Mouse (Mus musculus) E14TG2a.4 (cell line): ENCODE results near the gene Prrc2b.

Experiments
- H3K27me3 ChIP-seq: 2 replicates; pipeline ENCODE4 v1.6.1; 2014; ENCODE audit warnings: low read length, control low read depth; ENCODE audit not compliant: insufficient read depth
- H3K36me3 ChIP-seq: 2 replicates; pipeline ENCODE4 v1.6.1; 2014; ENCODE audit warnings: low read length, control low read depth; ENCODE audit not compliant: insufficient read depth
- H3K4me1 ChIP-seq: replicated peaks from 2 replicates; pipeline ENCODE4 v1.6.1; 2014; ENCODE audit warnings: low read depth, low read length, control low read depth
- H3K4me3 ChIP-seq: replicated peaks from 2 replicates; pipeline ENCODE4 v1.5.1; 2014; ENCODE audit warnings: mild to moderate bottlenecking, low read length
- H3K9me3 ChIP-seq: 2 replicates; pipeline ENCODE4 v1.6.1; 2014; ENCODE audit warnings: low read length, control low read depth
- CTCF ChIP-seq: conservative IDR thresholded peaks from 2 replicates; pipeline ENCODE4 v1.5.1; 2014; ENCODE audit warnings: low read length
- NANOG ChIP-seq: IDR thresholded peaks from 2 replicates; pipeline ENCODE4 v1.6.1; 2014; ENCODE audit warnings: borderline replicate concordance, low read length, mixed read lengths
- POU5F1 ChIP-seq: IDR thresholded peaks from 2 replicates; pipeline ENCODE4 v1.6.1; 2014; ENCODE audit warnings: low read length, borderline replicate concordance

The Prrc2b gene

DNA sequence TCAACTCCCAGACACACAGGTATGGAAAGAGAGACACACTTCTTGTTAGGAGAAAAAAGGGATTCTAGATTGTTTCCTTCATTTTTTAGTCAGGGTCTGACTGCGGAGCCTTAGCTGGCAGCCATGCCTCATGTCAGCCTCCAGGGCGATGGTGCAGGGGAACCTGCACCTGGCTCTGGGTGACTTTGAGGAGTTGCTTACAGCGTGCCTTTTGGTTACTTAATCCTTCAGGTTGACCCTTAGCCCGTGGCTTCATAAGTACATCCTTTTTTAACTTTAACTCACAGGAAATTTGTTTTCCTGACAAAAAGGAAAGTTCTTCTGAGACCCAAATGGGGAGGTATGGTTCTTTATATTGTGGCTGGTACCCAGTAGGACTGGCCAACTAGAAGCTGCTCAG is 92.1 kb downstream of the Prrc2b start:
- Histone ChIP-seq H3K4me1 (peaks cover 28% of the 10 kb centered on the region), H3K36me3 (peaks cover 95% of the 10 kb centered on the region), H3K27me3 (no peaks in the 10 kb centered on the region), H3K9me3 (no peaks in the 10 kb centered on the region), H3K4me3 (no peak overlapping the region)
- TF ChIP-seq CTCF: no peak
- no peak for TF ChIP-seq NANOG
- no peak for TF ChIP-seq POU5F1

DNA sequence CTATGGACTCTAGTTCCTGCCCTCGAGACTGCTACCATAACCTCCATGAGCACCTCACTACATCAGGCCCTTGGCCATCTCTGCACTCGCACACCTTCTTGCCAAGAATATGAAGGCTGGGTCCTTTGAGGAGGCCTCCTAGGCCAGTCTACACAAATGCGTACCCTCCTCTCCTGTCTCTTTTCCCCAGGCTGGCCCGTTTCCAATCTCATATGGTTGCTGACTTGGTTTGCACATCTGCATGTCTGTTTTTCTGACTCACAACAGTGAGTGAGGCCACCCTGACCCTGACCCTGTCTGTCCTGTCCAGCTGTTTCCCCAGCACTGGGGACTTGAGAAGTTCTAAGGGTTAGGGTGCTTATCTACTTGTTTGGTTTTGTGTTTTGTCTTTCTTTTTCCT is 95.9 kb downstream of the Prrc2b start:
- H3K9me3 ChIP-seq: no peaks in the 10 kb centered on the region
- peaks cover 100% of the 10 kb centered on the region for H3K36me3 ChIP-seq
- H3K4me3 ChIP-seq: no peak overlapping the region
- peaks cover 10% of the 10 kb centered on the region for H3K4me1 ChIP-seq
- TF ChIP-seq NANOG (no peak), POU5F1 (no peak), CTCF (no peak)
- H3K27me3 ChIP-seq: no peaks in the 10 kb centered on the region

DNA sequence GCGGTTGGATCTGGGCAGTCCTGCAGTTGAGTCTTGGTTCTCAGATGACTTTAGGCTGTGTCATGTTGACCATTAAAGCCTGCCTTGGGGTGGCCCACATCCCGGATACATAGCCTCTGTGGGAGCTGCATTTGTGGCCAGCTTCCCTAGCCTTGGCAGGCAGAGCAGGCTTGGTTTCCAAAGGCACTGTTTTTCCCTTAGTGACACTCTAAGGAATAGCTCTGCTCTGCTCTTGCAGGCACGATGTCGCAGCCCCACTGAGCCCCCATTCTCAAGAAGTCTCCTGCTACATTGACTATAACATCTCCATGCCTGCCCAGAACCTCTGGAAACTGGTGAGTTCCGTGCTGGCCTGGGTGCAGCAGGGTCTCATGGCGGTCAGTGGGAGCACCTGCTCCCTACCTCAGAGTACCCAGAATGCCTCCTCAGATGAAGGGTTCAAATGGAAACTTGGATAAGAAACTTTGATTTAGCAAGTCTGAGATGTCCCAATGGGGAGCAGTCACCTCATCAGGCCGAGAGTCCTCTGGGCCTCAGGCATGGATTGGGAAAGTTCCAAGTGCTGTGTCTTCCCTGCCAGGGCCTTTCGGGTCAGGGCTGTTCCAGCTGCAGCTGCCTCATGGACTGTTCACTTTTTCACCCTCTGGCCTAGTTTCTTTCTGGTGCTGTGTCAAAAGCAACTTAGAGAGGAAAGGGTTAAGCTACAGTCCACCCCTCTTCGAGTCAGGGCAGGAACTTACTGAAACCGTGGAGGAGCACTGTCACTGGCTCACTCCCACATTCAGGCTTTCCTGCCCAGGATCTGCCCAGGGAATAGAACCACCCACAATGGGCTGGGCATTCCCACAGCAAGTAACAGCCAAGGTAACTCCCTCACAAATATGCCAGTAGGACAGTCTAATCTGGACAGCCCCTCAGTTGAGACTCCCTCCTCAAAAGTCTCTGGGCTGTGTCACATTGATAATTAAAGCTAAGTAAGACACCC is 97.8 kb downstream of the Prrc2b start:
- H3K4me1 ChIP-seq: peaks cover 28% of the 10 kb centered on the region
- H3K4me3 ChIP-seq: no peak overlapping the region
- H3K9me3 ChIP-seq: no peaks in the 10 kb centered on the region
- H3K27me3 ChIP-seq: no peaks in the 10 kb centered on the region
- peaks cover 99% of the 10 kb centered on the region for H3K36me3 ChIP-seq
- TF ChIP-seq CTCF (no peak), POU5F1 (no peak), NANOG (no peak)

DNA sequence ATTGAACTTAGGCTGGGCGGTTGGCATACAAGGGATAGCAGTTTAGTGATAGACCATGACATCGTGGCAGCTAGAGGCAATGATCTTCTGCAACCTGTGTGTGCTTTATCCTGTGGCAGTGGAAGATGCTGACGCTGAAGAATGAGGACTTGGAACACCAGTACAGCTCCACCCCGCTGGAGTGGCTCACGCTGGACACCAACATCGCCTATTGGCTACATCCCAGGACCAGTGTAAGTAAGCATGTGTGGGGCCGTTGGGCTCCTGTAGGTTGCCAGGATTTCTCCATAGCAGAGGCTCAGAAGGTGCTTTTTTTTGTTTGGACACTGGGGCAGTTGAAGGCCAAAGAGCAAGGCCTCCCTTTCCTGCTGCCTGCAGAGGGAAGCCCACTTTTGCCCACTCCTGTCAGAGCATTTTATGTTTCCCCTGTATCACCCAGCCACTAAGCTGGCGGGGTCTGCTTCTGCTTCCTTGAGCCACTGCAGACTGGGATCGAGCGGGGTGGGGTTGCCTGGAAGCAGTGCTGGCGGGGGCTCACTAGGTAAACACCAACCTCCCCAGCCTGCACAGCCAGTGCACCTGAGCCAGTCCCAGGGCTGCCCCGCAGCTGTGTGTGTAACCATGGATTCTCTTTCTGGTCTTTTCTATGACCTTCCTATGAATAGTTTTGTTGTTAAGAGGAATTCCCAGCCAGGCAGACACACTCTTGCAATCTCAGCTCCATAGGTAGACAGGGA is 101.1 kb downstream of the Prrc2b start:
- Histone ChIP-seq H3K4me3 (no peak overlapping the region), H3K36me3 (peaks cover 95% of the 10 kb centered on the region), H3K9me3 (no peaks in the 10 kb centered on the region), H3K27me3 (no peaks in the 10 kb centered on the region), H3K4me1 (peaks cover 43% of the 10 kb centered on the region)
- TF ChIP-seq POU5F1 (no peak), CTCF (no peak), NANOG (no peak)

- no peak for TF ChIP-seq POU5F1
- TF ChIP-seq NANOG: no peak
- no peak for TF ChIP-seq CTCF
- H3K9me3 ChIP-seq: no peaks in the 10 kb centered on the region
- H3K4me1 ChIP-seq: peaks cover 44% of the 10 kb centered on the region
- no peaks in the 10 kb centered on the region for H3K27me3 ChIP-seq
- peaks cover 95% of the 10 kb centered on the region for H3K36me3 ChIP-seq
- H3K4me3 ChIP-seq: no peak overlapping the region
Observed at GRCm38 (mm10) chr2:32252658-32253057, 101.8 kb downstream of the Prrc2b start.

DNA sequence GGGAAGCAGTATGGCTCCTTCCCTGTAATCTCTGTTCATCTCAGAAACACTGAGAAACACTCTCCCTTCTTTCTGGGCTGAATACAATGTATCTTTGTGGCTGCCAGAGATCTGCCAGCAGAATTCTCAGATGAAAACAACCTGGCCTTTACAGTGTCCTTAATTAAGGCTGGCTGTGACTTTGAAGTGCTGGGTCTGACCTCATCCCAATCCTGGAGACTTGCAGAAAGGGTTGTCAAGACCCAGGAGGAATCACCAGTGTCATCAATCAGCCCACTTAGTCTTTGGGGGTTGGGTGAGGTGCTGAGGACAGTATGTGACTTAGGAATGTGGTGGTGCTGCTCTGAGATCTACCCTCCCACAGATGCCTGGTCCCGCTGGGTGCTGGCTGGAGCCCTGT is 102.5 kb downstream of the Prrc2b start:
- no peak overlapping the region for H3K4me3 ChIP-seq

GRCm38 (mm10) chr2:32254563-32254962 is 103.7 kb downstream of the Prrc2b start:
- H3K36me3 ChIP-seq: peaks cover 91% of the 10 kb centered on the region
- no peaks in the 10 kb centered on the region for H3K27me3 ChIP-seq
- H3K4me3 ChIP-seq: no peak overlapping the region
- no peaks in the 10 kb centered on the region for H3K9me3 ChIP-seq
- H3K4me1 ChIP-seq: peaks cover 56% of the 10 kb centered on the region
- TF ChIP-seq NANOG (no peak), POU5F1 (no peak), CTCF (no peak)

More for the DNA sequence above, 102.5 kb downstream of the Prrc2b start:
- Histone ChIP-seq H3K4me1 (peaks cover 46% of the 10 kb centered on the region), H3K27me3 (no peaks in the 10 kb centered on the region), H3K9me3 (no peaks in the 10 kb centered on the region), H3K36me3 (peaks cover 95% of the 10 kb centered on the region)
- no peak for TF ChIP-seq NANOG
- TF ChIP-seq POU5F1: no peak
- no peak for TF ChIP-seq CTCF

DNA sequence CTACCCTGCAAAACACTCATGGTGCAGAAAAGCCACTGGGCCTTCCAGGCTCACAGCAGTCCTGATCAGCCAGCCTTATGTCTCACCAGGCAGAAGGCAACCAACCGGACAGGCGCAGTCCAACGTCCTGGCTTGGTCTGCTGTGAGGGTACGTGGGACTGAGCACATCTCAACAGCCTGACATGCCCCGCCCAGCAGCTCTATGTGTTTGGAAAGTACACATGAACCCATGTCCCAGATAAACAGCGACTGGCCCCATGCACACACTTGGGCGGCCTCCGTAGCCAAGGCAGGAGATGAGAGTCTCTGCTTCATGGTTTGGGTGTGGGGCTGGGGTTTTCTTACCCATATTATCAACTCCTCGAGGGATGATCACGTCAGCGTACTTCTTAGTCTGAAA is 105.4 kb downstream of the Prrc2b start:
- Histone ChIP-seq H3K4me3 (no peak overlapping the region), H3K9me3 (no peaks in the 10 kb centered on the region), H3K27me3 (no peaks in the 10 kb centered on the region), H3K36me3 (peaks cover 74% of the 10 kb centered on the region), H3K4me1 (peaks cover 62% of the 10 kb centered on the region)
- TF ChIP-seq POU5F1: no peak
